Mouse (Mus musculus): ENCODE measurements at regions not wholly inside any gene's neighbourhood (a gene's known extent, or its start where the extent isn't known, plus 50 kb on each side); places are given as distances from the start of the nearest gene placed in this dataset.

DNA sequence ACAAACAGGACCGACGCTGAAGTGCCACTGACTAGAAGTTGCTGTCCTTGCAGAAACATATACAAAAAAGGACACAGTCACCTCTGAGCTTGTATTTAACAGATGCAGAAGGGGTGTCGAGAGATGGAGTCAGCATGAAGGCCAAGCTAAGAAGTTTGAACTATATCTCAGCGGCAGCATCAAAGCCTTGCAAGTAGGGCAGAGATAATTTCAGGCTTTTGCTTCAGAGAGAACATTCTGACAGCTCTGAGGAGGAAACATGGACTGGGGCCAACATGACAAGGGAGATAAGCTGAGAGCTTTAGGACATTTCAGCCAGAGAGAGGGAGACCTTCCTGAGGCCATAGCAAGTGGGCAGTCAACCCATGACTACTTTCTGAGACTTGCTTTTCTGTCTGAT, 856.7 kb downstream of the Epha4 start:
- TF ChIP-seq CTCF (IDR thresholded peaks at IDR 0.05; ENCODE audit: low read depth) (no peak), EP300 (optimal IDR thresholded peaks at IDR 0.05) (no peak)

Measured in stomach, postnatal 0 days (tissue).